Mouse (Mus musculus): ENCODE data around the gene Tead2. TPM values are rescaled to one million over a fixed set of nuclear protein-coding genes. Genes with fewer than 3 reads are reported as not detected.

The Tead2 gene
- polyA plus RNA-seq, 1 experiment, result 44.1 TPM

DNA sequence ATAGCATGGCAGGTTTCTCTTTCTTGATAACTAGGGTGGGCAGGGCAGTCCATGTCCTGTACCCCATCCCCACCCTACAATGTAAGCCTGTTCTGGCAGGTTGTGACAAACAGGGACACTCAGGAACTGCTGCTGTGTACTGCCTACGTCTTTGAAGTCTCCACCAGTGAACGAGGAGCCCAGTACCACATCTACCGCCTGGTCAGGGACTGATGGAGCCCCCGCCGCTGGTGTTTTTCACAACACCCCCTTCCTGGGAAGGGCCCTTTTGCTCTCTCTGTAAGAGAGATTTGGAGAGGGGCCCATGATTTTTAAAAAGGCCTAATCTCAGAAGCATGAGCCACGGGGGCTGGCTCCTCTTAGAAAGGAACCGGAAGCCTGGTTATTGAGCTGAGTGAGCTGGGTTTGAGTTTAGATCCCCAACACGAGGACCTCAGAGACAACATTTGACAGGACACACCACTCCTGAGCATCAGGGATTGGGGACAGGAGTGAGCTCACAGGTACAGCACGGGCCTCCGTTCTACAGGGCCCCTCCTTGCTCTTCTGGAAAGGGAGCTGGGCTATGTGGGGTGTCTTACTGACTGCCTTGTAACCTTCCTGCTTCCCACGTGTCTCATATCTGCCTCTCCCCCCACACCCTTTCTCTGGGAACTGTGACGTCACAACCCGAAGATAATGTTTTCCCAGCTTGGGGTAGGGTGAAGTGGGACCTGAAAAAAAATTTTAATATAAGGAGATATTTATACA is 17.3 kb downstream of the Tead2 start:
- 70% methylated on average over 13 of the region's 13 CpGs for WGBS
- Histone ChIP-seq H3K4me3 (replicated peaks; ENCODE audit: extremely low read depth, low read depth, low read length) (no peak overlapping the region), H3K4me1 (ENCODE audit: control insufficient read depth, insufficient read depth, low read length) (peaks cover 8% of the 10 kb centered on the region; the same call in 1 of the 2 replicates)
- TF ChIP-seq CTCF (IDR thresholded peaks at IDR 0.05; ENCODE audit: insufficient read depth, low read length), result no peak
- TF ChIP-seq POLR2A (IDR thresholded peaks at IDR 0.05; ENCODE audit: borderline replicate concordance, extremely low read depth, low read depth, low read length), result no peak
- DNase-seq, result no peak

DNA sequence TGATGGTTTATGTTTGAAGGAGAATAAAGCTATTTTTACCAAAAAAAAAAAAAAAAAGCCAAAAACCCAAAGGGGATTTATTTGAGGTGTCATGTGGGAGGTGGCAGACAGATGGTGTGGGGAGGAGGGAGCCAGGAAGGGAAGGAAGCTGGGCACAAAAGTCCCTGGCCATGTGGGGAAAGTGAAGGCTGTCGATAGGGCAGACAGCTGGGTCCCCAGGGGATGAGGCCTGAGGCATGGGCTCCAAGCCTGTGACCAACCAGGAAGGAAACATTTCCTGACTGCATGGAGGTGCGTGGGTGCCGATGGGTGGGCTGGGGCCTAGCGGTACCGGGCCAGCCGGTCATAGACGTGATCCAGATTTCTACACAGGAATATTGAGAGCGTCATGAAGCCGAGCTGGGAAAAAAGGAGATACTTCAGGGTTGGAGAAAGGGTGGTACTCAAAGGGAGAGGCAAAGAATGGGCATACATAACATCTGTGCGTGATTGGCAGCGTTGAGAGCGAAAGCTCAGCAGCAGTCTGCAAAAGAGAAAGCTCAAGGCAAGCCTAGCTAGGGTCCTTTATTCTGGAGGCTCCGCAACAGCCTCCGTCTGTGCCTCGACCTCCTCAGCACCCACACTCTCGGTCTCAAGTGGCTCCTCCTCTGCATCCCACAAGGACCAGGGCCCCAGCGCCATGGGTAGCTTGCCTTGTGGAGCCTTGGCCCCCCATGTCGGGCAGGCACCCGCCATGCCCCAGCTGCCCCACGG is 18.2 kb downstream of the Tead2 start:
- TF ChIP-seq POLR2A (IDR thresholded peaks at IDR 0.05; ENCODE audit: borderline replicate concordance, extremely low read depth, low read depth, low read length) (no peak), CTCF (IDR thresholded peaks at IDR 0.05; ENCODE audit: insufficient read depth, low read length) (no peak)
- DNase-seq, result no peak
- Histone ChIP-seq H3K4me3 (replicated peaks; ENCODE audit: extremely low read depth, low read depth, low read length) (no peak overlapping the region), H3K4me1 (ENCODE audit: control insufficient read depth, insufficient read depth, low read length) (peaks cover 13% of the 10 kb centered on the region; the same call in 1 of the 2 replicates)
- 44% methylated on average over 20 of the region's 20 CpGs for WGBS

GRCm38 (mm10) chr7:45234333-45234841 is 18.8 kb downstream of the Tead2 start:
- peak overlapping the region; percentile 49 for H3K4me3 ChIP-seq (replicated peaks; ENCODE audit: extremely low read depth, low read depth, low read length)
- WGBS, result 43% methylated on average over 29 of the region's 29 CpGs
- TF ChIP-seq POLR2A (IDR thresholded peaks at IDR 0.05; ENCODE audit: borderline replicate concordance, extremely low read depth, low read depth, low read length) (no peak), CTCF (IDR thresholded peaks at IDR 0.05; ENCODE audit: insufficient read depth, low read length) (no peak)

DNA sequence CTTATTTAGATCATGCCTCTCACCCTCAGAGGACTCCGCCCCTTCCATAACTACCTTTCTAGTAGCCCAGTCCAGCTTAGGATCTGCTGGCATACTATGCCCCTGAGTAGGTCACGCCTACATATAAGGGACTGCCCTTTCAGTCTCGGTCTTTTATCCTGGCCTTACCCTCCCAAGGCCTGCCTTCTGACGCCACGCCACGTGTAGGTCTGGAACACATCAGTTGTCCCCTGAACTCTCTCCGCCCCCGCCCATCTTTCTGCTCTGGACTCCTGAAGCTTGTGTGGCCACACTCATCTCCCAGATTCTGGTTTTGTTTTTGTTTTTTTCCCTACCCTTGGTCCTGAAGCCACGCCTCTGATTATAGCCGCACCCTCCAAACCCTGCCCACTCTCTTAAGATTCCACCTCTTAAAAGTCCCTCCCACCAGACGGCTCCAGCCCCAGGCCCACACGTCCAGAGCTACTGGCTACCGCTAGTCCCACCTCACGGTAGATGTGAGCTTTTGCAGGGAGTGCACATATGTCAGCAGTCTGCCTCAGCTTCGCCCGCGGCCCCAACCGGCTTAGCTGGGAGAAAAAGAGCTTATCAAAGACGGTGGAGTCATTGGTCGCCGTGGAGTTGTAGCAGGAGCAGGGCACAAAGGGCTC is 19.5 kb downstream of the Tead2 start:
- TF ChIP-seq POLR2A (IDR thresholded peaks at IDR 0.05; ENCODE audit: borderline replicate concordance, extremely low read depth, low read depth, low read length) (peak; percentile 86; the same call in 1 of the 2 replicates), CTCF (IDR thresholded peaks at IDR 0.05; ENCODE audit: insufficient read depth, low read length) (no peak)
- peak; percentile 45 for DNase-seq
- Histone ChIP-seq H3K4me3 (replicated peaks; ENCODE audit: extremely low read depth, low read depth, low read length) (peak overlapping the region; percentile 49), H3K4me1 (ENCODE audit: control insufficient read depth, insufficient read depth, low read length) (peaks cover 13% of the 10 kb centered on the region; the same call in 1 of the 2 replicates)
- WGBS, result 24% methylated on average over 21 of the region's 21 CpGs

More at GRCm38 (mm10) chr7:45234333-45234841, 18.8 kb downstream of the Tead2 start:
- peak; percentile 23 for DNase-seq
- H3K4me1 ChIP-seq (ENCODE audit: control insufficient read depth, insufficient read depth, low read length), result peaks cover 13% of the 10 kb centered on the region; the same call in 1 of the 2 replicates

GRCm38 (mm10) chr7:45235656-45236180 is 20.2 kb downstream of the Tead2 start:
- Histone ChIP-seq H3K4me3 (replicated peaks; ENCODE audit: extremely low read depth, low read depth, low read length) (peak overlapping the region; percentile 45), H3K4me1 (ENCODE audit: control insufficient read depth, insufficient read depth, low read length) (peaks cover 13% of the 10 kb centered on the region; the same call in 1 of the 2 replicates)
- 60% methylated on average over 17 of the region's 17 CpGs for WGBS
- peak; percentile 24 for DNase-seq
- TF ChIP-seq POLR2A (IDR thresholded peaks at IDR 0.05; ENCODE audit: borderline replicate concordance, extremely low read depth, low read depth, low read length) (no peak), CTCF (IDR thresholded peaks at IDR 0.05; ENCODE audit: insufficient read depth, low read length) (no peak)

GRCm38 (mm10) chr7:45237747-45238699 is 22.5 kb downstream of the Tead2 start:
- DNase-seq, result no peak
- H3K4me3 ChIP-seq (replicated peaks; ENCODE audit: extremely low read depth, low read depth, low read length), result peak overlapping the region; percentile 59
- TF ChIP-seq CTCF (IDR thresholded peaks at IDR 0.05; ENCODE audit: insufficient read depth, low read length) (no peak), POLR2A (IDR thresholded peaks at IDR 0.05; ENCODE audit: borderline replicate concordance, extremely low read depth, low read depth, low read length) (no peak)
- H3K4me1 ChIP-seq (ENCODE audit: control insufficient read depth, insufficient read depth, low read length), result peaks cover 13% of the 10 kb centered on the region; the same call in 1 of the 2 replicates
- 61% methylated on average over 17 of the region's 17 CpGs for WGBS

DNA sequence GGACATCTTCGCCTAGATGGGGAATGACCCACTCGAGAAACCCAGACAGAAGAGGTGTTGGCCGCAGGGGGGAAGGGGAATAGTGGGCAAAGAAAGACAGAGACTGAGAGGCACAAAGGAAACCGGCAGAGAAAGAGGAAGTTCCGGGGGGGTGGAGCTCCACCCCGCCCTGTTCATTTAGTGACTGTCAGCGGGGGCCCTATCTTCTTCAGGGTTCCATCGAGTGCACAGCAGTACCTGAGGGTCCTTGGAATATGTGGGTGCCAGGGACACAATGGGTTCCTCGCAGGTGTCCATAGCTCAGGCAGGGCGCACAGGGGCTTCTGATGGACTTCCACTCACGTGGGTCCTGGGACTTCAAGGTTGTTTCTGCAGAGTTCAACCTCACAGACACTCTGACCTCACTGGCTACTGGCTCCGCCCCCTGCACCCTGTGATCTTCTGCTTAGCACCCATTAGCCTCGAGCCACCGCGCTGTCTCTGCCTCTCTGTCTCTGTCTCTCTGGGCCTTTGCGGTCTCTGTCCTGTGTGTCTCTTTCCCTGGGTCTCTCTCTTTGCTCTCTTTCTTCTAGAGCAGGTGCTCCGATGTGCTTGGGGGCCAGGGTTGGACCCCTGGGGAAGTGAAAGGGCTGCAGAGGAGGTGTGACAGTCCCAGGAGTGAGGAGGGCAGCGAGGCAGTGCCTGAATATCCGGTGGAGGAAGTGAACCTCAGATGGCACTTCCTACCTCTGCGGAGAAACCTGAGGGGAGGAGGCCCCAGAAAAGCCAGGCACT is 23.4 kb downstream of the Tead2 start, which contains the start of gene Cd37:
Cd37 (minus strand) TSS at position 393 of the 774 bp plus-strand sequence.
- TF ChIP-seq POLR2A (IDR thresholded peaks at IDR 0.05; ENCODE audit: borderline replicate concordance, extremely low read depth, low read depth, low read length) (0 out of 2 replicates have a peak, but pooled peaks have one; percentile 24), CTCF (IDR thresholded peaks at IDR 0.05; ENCODE audit: insufficient read depth, low read length) (no peak)
- WGBS, result 33% methylated on average over 20 of the region's 20 CpGs
- peak within 1 kb of the TSS; percentile 59 for H3K4me3 ChIP-seq (replicated peaks; ENCODE audit: extremely low read depth, low read depth, low read length)

More for the DNA sequence above, 23.4 kb downstream of the Tead2 start, which contains the start of gene Cd37:
- DNase-seq, result peak; percentile 25
- H3K4me1 ChIP-seq (ENCODE audit: control insufficient read depth, insufficient read depth, low read length), result peaks cover 8% of the 10 kb centered on the region; the same call in 1 of the 2 replicates

All from lung, adult 2 months (tissue).